38 mouse cellular contexts compared by ENCODE assay signal in the genomic region with DNA sequence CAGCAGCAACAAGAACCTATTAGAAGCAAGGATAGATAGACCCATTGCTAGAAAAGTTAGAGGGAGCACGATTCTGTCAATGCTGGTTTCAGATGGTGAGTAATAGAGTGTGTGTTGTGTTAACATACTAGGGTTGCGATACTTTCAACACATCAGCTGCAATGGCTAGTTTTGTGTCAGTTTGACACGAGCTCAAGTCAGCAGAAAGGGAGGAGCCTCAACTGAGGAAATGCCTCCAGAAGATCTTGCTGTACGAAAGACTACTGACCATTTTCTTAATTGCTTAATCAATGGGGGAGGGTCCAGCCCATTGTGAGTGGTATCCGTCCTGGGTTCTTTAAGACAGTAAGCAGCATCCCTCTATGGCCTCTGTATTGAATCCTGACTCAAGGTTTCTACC. TPM values are rescaled to one million over a fixed set of nuclear protein-coding genes. Genes with fewer than 3 reads are reported as not detected.
"Had no signal": no experiment of that assay in that cellular context is flagged by ENCODE, and none has a peak within 500 bp of the region (broad histone marks: within the 10 kb centered on the region; RNA-seq: fewer than 3 reads in every experiment).

No protein-coding gene starts in this region.

- H3K9ac ChIP-seq: heart, embryonic 13.5 days; heart, embryonic 15.5 days; hindbrain, embryonic 13.5 days; hindbrain, embryonic 15.5 days; kidney, embryonic 15.5 days; limb, embryonic 12.5 days; liver, embryonic 13.5 days had no signal

- H3K4me2 ChIP-seq: heart, embryonic 11.5 days; heart, embryonic 13.5 days; heart, embryonic 15.5 days; hindbrain, embryonic 13.5 days; hindbrain, embryonic 15.5 days; kidney, embryonic 15.5 days; limb, embryonic 12.5 days; liver, embryonic 11.5 days; liver, embryonic 13.5 days had no signal

- H3K9me3 ChIP-seq: heart, embryonic 13.5 days; heart, embryonic 15.5 days; hindbrain, embryonic 13.5 days; hindbrain, embryonic 15.5 days; kidney, embryonic 15.5 days; limb, embryonic 10.5 days; limb, embryonic 12.5 days; liver, embryonic 13.5 days had no signal

- DNase-seq: gastrocnemius, adult 2 months; gastrocnemius, postnatal 10 days; gastrocnemius, postnatal 25 days; heart, adult 2 months; heart, postnatal 14 days; heart, postnatal 36 days; kidney, adult 11 months; kidney, adult 2 months; kidney, adult 9 months; kidney, postnatal 14 days; kidney, postnatal 36 days; liver; liver, embryonic 13.5 days had no signal

- H3K4me3 ChIP-seq: gastrocnemius, adult 2 months; heart, adult 2 months; heart, embryonic 13.5 days; heart, embryonic 15.5 days; hindbrain, embryonic 13.5 days; hindbrain, embryonic 15.5 days; kidney, embryonic 15.5 days; left cerebral cortex, adult 2 months; limb, embryonic 10.5 days; limb, embryonic 12.5 days; liver, embryonic 13.5 days had no signal

- H3K27me3 ChIP-seq: heart, embryonic 13.5 days; heart, embryonic 15.5 days; hindbrain, embryonic 13.5 days; hindbrain, embryonic 15.5 days; kidney, embryonic 15.5 days; limb, embryonic 12.5 days; liver, embryonic 13.5 days had no signal

- H3K36me3 ChIP-seq: heart, embryonic 13.5 days; heart, embryonic 15.5 days; hindbrain, embryonic 13.5 days; hindbrain, embryonic 15.5 days; kidney, embryonic 15.5 days; limb, embryonic 10.5 days; limb, embryonic 12.5 days; liver, embryonic 13.5 days had no signal

- H3K4me1 ChIP-seq: hindbrain, embryonic 13.5 days; hindbrain, embryonic 15.5 days; kidney, embryonic 15.5 days; limb, embryonic 10.5 days; limb, embryonic 12.5 days; liver, embryonic 13.5 days had no signal

- ATAC-seq: hindbrain, postnatal 0 days; intestine, embryonic 16.5 days had no signal

- H3K27ac ChIP-seq: gastrocnemius, adult 2 months; heart, adult 2 months; heart, embryonic 13.5 days; heart, embryonic 15.5 days; hindbrain, embryonic 13.5 days; hindbrain, embryonic 15.5 days; hindbrain, postnatal 0 days; kidney, embryonic 15.5 days; kidney, postnatal 0 days; left cerebral cortex, adult 2 months; limb, embryonic 10.5 days; limb, embryonic 12.5 days; liver, embryonic 13.5 days had no signal

RNA-seq across cellular contexts. Expression of a gene that starts 7.2 kb away (rescaled TPM):
- total RNA-seq: layer of hippocampus, adult 18-20 months; layer of hippocampus, postnatal 25 days; left cerebral cortex, postnatal 14 days had no signal

RNA-seq across cellular contexts. Expression of a gene that starts 41.4 kb away (rescaled TPM):
- total RNA-seq: gastrocnemius, adult 2 months; gastrocnemius, postnatal 25 days; gastrocnemius, postnatal 4 days; heart, adult 2 months; heart, postnatal 36 days; hematopoietic stem cell, adult 5-6 weeks; hindbrain, postnatal 0 days; layer of hippocampus, adult 18-20 months; layer of hippocampus, postnatal 10 days; layer of hippocampus, postnatal 25 days; left cerebral cortex, adult 2 months; left cerebral cortex, postnatal 36 days had no signal
- polyA plus RNA-seq: frontal cortex, adult 2 months; heart, embryonic 11.5 days; heart, embryonic 13.5 days; heart, postnatal 0 days; hindbrain, embryonic 11.5 days; hindbrain, embryonic 13.5 days; hindbrain, embryonic 15.5 days; hindbrain, postnatal 0 days; intestine, embryonic 14.5 days; intestine, embryonic 16.5 days; kidney, adult 2 months; kidney, embryonic 15.5 days; kidney, postnatal 0 days; large intestine, adult 2 months; limb, embryonic 10.5 days; limb, embryonic 12.5 days; liver, embryonic 11.5 days; liver, embryonic 13.5 days had no signal
